Mouse (Mus musculus) bone marrow, adult 2 months (tissue): Measurements from ENCODE around the gene Ccdc157. TPM values are rescaled to one million over a fixed set of nuclear protein-coding genes. Genes with fewer than 3 reads are reported as not detected.
A peak's percentile ranks its signal among the peaks of the same experiment; 100 is the strongest.

Experiments
- H3K27ac ChIP-seq: fragments of 200-500 bp; 2 replicates; pipeline ENCODE4 v1.5.1; 2012; ENCODE audit warnings: low read depth, mild to moderate bottlenecking, control low read depth, inconsistent platforms, low read length; ENCODE audit not compliant: control insufficient read depth, poor library complexity, insufficient read depth
- H3K4me1 ChIP-seq: fragments of 200-500 bp; 2 replicates; pipeline ENCODE4 v1.6.1; 2011; ENCODE audit warnings: low read length; ENCODE audit not compliant: control insufficient read depth, insufficient read depth
- H3K4me3 ChIP-seq: fragments of 200-500 bp; replicated peaks from 2 replicates; pipeline ENCODE3; 2011; ENCODE audit warnings: mild to moderate bottlenecking, low read depth, low read length, control low read depth; ENCODE audit not compliant: control insufficient read depth
- CTCF ChIP-seq: fragments of 200-500 bp; IDR thresholded peaks from 2 replicates; pipeline ENCODE4 v1.5.1; 2011; ENCODE audit warnings: low read length, control low read depth; ENCODE audit not compliant: control insufficient read depth, insufficient read depth
- POLR2A ChIP-seq: fragments of 200-500 bp; IDR thresholded peaks from 2 replicates; pipeline ENCODE4 v1.6.1; 2011; ENCODE audit warnings: low read depth, mild to moderate bottlenecking, control low read depth, low read length, borderline replicate concordance; ENCODE audit not compliant: control insufficient read depth
- WGBS: fragments of 180-500 bp; shearing (Covaris S2); methylation state at CpG from one replicate; pipeline ENCODE4 v1.1.7; 2018; 5-methylcytosine and 5-hydroxymethylcytosine counted together
- polyA plus RNA-seq: library from polyadenylated mRNA; stranded (reverse); fragments of >200 nt; gene quantifications from 2 replicates; pipeline ENCODE4 v1.2.4, GENCODE M21; 2011; ENCODE audit warnings: low replicate concordance; ENCODE audit not compliant: missing spikeins, insufficient read depth, insufficient read length

Ccdc157 gene
- polyA plus RNA-seq, 1 experiment, result 5.0 TPM

- TF ChIP-seq POLR2A (no peak), CTCF (no peak)
Observed at GRCm38 (mm10) chr11:4148120-4148519, 12.0 kb downstream of the Ccdc157 start.

GRCm38 (mm10) chr11:4147098-4147497, 13.0 kb downstream of the Ccdc157 start:
- no peaks in the 10 kb centered on the region for H3K4me1 ChIP-seq
- no peak for TF ChIP-seq CTCF
- WGBS, result 91% methylated on average over 10 of the region's 10 CpGs

More at GRCm38 (mm10) chr11:4148120-4148519, 12.0 kb downstream of the Ccdc157 start:
- Histone ChIP-seq H3K4me3 (no peak overlapping the region), H3K4me1 (no peaks in the 10 kb centered on the region), H3K27ac (no peak overlapping the region)
- 90% methylated on average over 5 of the region's 5 CpGs for WGBS

GRCm38 (mm10) chr11:4146381-4146780, 13.7 kb downstream of the Ccdc157 start:
- Histone ChIP-seq H3K4me1 (no peaks in the 10 kb centered on the region), H3K27ac (no peak overlapping the region), H3K4me3 (no peak overlapping the region)
- 87% methylated on average over 6 of the region's 6 CpGs for whole genome bisulfite sequencing
- no peak for TF ChIP-seq POLR2A
- no peak for TF ChIP-seq CTCF

More at GRCm38 (mm10) chr11:4147098-4147497, 13.0 kb downstream of the Ccdc157 start:
- Histone ChIP-seq H3K27ac (no peak overlapping the region), H3K4me3 (no peak overlapping the region)

- H3K4me1 ChIP-seq, result no peaks in the 10 kb centered on the region
- TF ChIP-seq CTCF, result no peak
- no peak; the same call in 1 of the 2 replicates for TF ChIP-seq POLR2A
- WGBS, result 87% methylated on average over 21 of the region's 21 CpGs
- H3K4me3 ChIP-seq, result no peak overlapping the region
- no peak overlapping the region for H3K27ac ChIP-seq
Observed at GRCm38 (mm10) chr11:4143281-4144062, 16.6 kb downstream of the Ccdc157 start.

- no peak for TF ChIP-seq CTCF
- TF ChIP-seq POLR2A, result no peak
- Histone ChIP-seq H3K4me3 (no peak overlapping the region), H3K27ac (no peak overlapping the region), H3K4me1 (no peaks in the 10 kb centered on the region)
- 76% methylated on average over 4 of the region's 4 CpGs for WGBS
Observed at GRCm38 (mm10) chr11:4142352-4142751, 17.7 kb downstream of the Ccdc157 start.

- H3K4me3 ChIP-seq, result no peak overlapping the region
- no peak for TF ChIP-seq CTCF
- no peak for TF ChIP-seq POLR2A
Observed at GRCm38 (mm10) chr11:4141505-4141904, 18.6 kb downstream of the Ccdc157 start.

GRCm38 (mm10) chr11:4138964-4139363, 21.1 kb downstream of the Ccdc157 start:
- H3K27ac ChIP-seq, result no peak overlapping the region
- H3K4me1 ChIP-seq, result no peaks in the 10 kb centered on the region; the same call in 1 of the 2 replicates
- 82% methylated on average over 2 of the region's 2 CpGs for WGBS
- TF ChIP-seq CTCF (no peak), POLR2A (no peak)
- no peak overlapping the region for H3K4me3 ChIP-seq

More at GRCm38 (mm10) chr11:4141505-4141904, 18.6 kb downstream of the Ccdc157 start:
- no peak overlapping the region for H3K27ac ChIP-seq
- H3K4me1 ChIP-seq, result no peaks in the 10 kb centered on the region

- 2% methylated on average over 62 of the region's 66 CpGs for WGBS
- TF ChIP-seq CTCF, result peak; percentile 64
- peak; percentile 64; the same call in 1 of the 2 replicates for TF ChIP-seq POLR2A
- Histone ChIP-seq H3K27ac (peak within 1 kb of the TSS; percentile 94), H3K4me3 (peak within 1 kb of the TSS; percentile 96), H3K4me1 (no peaks in the 10 kb centered on the region; the same call in 1 of the 2 replicates)
Observed at GRCm38 (mm10) chr11:4134986-4135935, 24.8 kb downstream of the Ccdc157 start, which contains the start of gene Rnf215. Rnf215 (plus strand) TSS chr11:4135202.
